Mouse (Mus musculus) frontal cortex, adult 2 months (tissue): ENCODE measurements around the gene Cxcl17. TPM values are rescaled to one million over a fixed set of nuclear protein-coding genes. Genes with fewer than 3 reads are reported as not detected.
A peak's percentile ranks its signal among the peaks of the same experiment; 100 is the strongest.
"Not testable (repeated sequence)": the region's sequence is repeated elsewhere in the genome, so short reads cannot be mapped to it uniquely, and the experiment has no call there.

Experiments
- DNase-seq, 2 experiments: peaks; one replicate each; pipeline ENCODE4 v3.0.0; 2022; ENCODE audit warnings: low spot score in 1 of 2; ENCODE audit errors: extremely low spot score in 1 of 2
- polyA plus RNA-seq: library from polyadenylated mRNA; depleted of rRNA; stranded (reverse); fragments of >200 nt; gene quantifications from 2 replicates; pipeline ENCODE4 v1.2.3, GENCODE M21; 2012

Gene Cxcl17
- polyA plus RNA-seq, 1 experiment: not detected

- no peak for DNase-seq
Measured at GRCm38 (mm10) chr7:25427144-25427543, 14.5 kb upstream of the Cxcl17 start.

- DNase-seq: not testable (repeated sequence)
Measured at GRCm38 (mm10) chr7:25426380-25426779, 13.7 kb upstream of the Cxcl17 start.

DNA sequence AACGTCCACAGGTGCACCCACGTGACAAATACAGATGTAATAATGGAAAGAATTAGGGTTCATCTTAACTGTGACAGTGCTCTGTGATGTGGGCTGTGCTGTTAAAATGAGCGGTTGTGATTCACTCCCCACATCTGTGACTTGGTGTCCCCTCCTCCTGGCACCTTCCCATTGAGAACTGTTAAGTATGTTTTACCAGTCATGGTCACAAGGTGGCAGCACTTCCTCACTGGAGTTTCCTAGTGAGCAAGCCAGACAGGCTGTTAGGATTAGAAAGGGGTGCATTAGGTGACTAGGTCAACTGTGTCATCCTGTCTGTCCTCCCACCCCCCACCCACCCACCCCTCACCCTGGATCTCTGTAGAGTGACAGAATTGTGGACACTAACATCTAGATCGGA lies 11.7 kb upstream of the Cxcl17 start:
- DNase-seq: peak; percentile 65 to 96

DNA sequence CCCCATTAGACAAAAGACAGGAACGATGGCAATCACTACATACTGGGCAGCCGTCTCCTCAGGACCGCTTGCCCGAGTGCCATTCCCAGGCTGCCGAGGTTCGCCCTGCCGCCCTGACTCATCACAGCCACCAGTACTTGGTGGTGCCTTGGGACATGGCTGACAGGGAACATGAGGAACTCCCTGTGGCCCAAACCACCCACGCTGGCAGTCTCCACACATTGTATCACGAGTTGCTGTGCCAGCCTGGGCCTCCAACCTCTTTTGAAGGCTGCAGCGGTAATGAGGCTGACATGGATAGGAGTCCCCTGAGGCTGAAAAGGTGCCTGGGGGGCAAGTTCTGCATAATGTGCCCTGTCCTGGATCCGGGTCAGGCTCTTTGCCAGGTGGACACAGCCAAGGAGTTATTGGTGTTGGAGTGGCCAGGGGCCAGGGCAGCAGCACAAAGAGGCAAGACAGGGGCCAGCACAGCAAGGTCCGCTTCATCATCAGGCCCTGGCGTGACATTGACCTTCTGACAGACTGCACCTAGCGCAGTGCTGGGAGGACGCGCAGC lies 9.7 kb upstream of the Cxcl17 start:
- no peak for DNase-seq

DNA sequence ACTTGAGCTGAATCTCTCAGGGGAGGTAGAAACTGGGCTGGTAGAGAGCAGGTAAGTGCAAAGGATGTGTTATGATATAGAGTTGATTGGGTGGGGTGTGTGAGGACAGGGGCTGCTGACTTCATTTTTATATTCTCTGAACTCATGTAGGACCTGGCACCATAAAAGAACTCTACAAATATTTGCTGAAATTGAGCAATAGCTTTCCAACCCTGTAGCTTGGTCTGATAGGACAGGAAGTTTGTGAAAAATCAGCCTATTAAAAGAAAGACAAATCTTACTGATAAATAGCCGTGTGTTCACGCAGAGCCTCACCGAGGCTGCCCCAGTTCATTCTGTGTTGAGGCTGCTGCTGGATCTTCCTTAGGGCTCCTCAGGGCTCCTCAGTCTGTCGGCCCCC lies 7.3 kb upstream of the Cxcl17 start:
- no peak for DNase-seq

DNA sequence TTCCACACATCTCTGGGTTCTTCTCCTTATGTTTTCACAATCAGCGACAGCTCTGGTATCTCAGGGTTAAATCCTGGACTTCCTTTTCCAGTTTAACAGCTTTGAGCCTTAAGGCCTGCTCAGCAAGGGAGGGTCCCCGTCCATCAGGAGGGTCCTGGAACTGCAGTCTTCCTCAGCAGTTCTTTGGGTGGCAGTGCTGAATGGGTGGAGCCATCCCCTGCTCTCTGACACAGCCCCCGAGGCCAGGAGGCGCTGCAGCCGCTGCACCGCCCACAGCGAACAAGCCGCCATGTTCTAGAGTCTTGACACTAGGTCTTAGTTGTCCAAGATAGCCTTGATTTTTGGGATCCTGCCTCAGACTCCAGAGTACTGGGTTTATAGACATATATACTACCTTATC lies 6.8 kb upstream of the Cxcl17 start:
- no peak for DNase-seq

- DNase-seq: peak in 1 of 2 experiments; percentile 40
Measured at GRCm38 (mm10) chr7:25417597-25417996, 4.9 kb upstream of the Cxcl17 start.

GRCm38 (mm10) chr7:25411861-25412260 lies 825 bp downstream of the Cxcl17 start:
- DNase-seq: no peak

GRCm38 (mm10) chr7:25410969-25411615 lies 1.6 kb downstream of the Cxcl17 start:
- no peak for DNase-seq

DNA sequence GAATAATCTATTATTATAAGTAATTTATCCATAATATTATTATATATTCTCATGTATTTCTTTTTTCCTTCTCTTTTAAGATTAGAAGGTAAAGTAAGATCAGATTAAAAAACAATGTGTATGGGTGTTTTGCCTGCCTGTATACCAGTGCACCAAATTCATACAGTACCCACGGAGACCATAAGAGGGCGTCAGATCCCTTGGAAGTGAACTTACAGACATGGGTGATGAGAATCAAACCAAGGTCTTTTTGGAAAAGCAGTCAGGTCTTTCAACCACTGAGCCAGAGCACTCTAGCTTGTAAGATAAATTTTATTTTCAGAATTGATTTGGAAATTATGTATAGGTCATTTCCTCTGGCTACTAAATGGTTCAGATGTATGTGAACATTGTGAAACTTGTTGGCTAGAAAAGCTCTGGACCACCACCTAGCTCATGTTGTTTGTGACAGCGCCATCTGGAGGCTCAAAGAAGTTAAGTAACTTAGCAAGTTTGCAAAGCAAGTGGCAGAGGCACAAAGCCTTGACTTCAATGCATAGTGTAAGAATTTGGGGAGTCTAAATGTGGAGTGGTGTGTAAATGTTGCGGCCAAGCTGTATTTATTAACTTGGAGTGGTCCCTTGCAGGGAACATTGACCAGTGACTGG lies 3.4 kb downstream of the Cxcl17 start:
- DNase-seq: no peak

GRCm38 (mm10) chr7:25406468-25406867 lies 6.2 kb downstream of the Cxcl17 start:
- DNase-seq: no peak

GRCm38 (mm10) chr7:25402671-25403101 lies 10.0 kb downstream of the Cxcl17 start:
- no peak for DNase-seq

GRCm38 (mm10) chr7:25401986-25402385 lies 10.7 kb downstream of the Cxcl17 start:
- DNase-seq: no peak

GRCm38 (mm10) chr7:25401551-25401950 lies 11.1 kb downstream of the Cxcl17 start:
- no peak for DNase-seq

DNA sequence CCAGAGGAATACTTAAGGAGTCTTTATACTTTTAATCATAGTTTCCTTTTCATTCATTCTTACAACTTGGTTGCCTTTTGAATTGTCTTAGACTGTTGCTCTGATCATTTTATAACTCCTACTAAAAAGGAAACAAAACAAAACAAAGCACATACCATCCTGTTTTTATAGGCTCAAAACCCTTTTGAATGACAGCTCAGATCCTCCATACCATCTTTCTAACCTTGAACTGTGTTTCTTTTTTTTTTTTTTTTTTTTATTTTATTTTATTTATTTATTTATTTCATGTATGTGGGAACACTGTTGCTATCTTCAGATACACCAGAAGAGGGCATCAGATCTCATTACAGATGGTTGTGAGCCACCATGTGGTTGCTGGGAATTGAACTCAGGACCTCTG lies 13.7 kb downstream of the Cxcl17 start:
- DNase-seq: not testable (repeated sequence)

GRCm38 (mm10) chr7:25398610-25399009 lies 14.1 kb downstream of the Cxcl17 start, which contains the start of gene Lipe:
Gene Lipe, minus strand, starts transcription at chr7:25398710.
- no peak for DNase-seq

DNA sequence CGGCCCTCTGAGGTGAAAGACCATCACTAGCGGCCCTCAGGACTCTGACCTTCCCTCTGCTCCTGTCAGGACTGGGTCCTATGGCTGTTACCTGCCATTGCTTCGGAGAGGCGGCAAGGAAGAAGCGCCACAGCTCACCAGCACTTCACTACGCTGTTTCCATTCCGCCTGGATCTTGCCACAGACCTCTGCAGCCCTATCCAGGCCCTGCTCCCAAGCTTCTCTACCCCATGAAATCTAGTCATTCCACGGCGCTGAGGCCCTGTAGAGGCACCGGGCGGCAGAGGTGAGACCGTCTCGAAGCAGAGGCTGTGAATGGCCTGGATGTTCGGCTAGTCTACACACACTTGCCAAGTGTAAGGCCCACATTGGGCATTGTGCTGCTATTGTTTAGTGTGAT lies 16.1 kb downstream of the Cxcl17 start:
- no peak for DNase-seq

DNA sequence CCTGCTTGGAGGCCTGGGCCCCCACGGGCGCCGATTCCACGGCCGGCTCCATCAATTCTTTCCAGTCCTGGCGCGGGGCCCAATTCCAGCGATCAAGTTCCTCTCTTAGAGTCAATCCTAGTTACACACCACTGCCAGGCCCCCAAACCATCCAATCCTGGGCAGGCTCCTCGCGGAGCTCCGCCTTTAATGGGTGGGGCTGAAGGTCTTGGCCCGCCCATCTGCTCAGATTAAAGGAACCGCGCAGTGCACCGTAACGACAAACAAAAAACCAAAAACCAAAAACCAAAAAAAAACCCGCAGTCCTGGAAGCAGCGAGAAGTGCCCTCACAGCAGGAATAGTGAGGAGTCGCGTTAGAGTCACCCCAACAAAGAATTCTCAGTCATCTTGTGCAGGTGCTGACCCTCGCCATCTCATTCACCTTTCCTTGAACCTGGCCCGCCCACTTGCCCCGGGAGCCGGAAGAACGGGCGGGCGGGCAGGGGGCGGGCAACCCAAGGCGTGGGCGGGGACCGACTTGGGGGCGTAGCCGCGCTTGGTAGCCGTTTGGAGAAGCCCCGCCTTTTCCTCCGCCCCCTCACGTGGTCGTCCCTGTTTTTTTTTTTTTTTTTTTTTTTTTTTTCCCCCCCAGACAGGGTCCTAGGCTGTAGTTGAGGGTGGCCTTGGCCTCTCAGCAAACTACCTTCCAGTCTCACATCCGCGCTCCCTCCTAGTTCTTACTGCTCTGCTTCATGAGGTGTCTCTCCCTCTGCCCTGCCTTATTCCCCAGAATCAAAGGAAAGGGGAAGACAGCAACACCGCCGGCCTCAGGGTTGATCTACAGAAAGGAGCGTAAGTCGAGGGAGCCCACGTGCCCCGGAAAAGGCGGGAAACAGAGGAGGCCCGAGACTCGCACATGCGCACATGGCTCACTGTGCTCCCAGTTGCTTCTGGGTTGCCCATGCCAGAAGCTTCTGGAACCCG lies 16.8 kb downstream of the Cxcl17 start:
- DNase-seq: peak; percentile 93 to 97

DNA sequence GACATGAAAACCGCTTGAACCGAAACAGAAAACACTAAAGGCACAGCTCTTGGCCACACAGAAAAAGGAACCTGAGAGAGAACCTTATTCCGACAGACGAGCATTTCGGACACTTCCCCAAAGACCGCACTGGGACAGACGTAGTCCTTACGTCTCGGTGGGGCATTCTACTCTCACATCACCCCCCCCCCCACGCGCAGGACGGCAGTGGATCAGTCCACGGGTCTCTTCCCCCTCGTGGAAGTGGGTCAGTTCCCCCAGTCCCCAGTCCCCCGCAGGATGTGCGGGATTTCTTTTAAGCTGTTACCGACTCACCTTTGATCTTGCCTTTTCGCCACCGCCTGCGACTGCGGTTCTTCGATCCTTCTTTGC lies 17.5 kb downstream of the Cxcl17 start:
- DNase-seq: no peak

DNA sequence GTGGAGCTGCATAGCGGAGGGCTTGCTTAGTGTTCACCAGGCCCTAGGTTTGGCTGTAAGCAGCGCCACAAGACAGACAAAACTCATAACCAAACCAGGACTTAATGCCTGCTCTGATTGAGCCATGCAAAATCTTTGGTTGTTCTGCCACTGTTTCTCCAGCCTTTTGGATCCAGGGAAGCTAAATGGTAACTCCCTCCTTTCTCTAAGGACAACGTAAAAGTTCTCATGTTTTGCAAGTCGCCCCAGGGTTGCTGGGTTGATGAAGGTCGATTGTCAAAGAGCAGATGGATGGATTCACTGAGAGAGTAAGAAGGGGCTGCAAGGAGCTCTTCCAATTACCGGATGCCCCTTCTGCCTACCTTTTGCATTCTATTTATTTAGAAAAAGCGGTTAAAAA lies 17.9 kb downstream of the Cxcl17 start:
- DNase-seq: no peak
